Mouse (Mus musculus) liver, embryonic 14.5 days (tissue): ENCODE results near the gene Rest.

Source experiments
- CTCF ChIP-seq: IDR thresholded peaks from 2 replicates; pipeline ENCODE4 v1.5.1; 2016; ENCODE audit warnings: antibody characterized with exemption, low read depth, control low read depth
- EP300 ChIP-seq: IDR thresholded peaks from 2 replicates; pipeline ENCODE4 v1.6.1; 2016; ENCODE audit warnings: antibody characterized with exemption, low read depth

- TF ChIP-seq EP300 = no peak
- no peak for TF ChIP-seq CTCF
Observed at GRCm38 (mm10) chr5:77324936-77325335, 59.6 kb downstream of the Rest start.
